Mouse (Mus musculus) heart, embryonic 15.5 days (tissue): Measurements from ENCODE around the gene Foxe3. TPM values are rescaled to one million over a fixed set of nuclear protein-coding genes. Genes with fewer than 3 reads are reported as not detected.
A peak's percentile ranks its signal among the peaks of the same experiment; 100 is the strongest.

ENCODE experiments used
- ATAC-seq: fragments of 200-750 bp; cut with Nextera tagmentation; replicated peaks from 2 replicates; pipeline ENCODE4 v1.8.0; 2017; ENCODE audit warnings: low read depth, moderate TSS enrichment; ENCODE audit not compliant: insufficient number of reproducible peaks, insufficient read depth, low FRiP score
- H3K27ac ChIP-seq: fragments of 300-500 bp; sonication (generic); 2 replicates; pipeline ENCODE4 v1.5.1; 2015; ENCODE audit warnings: mild to moderate bottlenecking, inconsistent platforms
- H3K27me3 ChIP-seq: fragments of 300-500 bp; sonication (generic); 2 replicates; pipeline ENCODE4 v1.6.1; 2015; ENCODE audit warnings: inconsistent platforms
- H3K36me3 ChIP-seq: fragments of 300-500 bp; sonication (generic); 2 replicates; pipeline ENCODE4 v1.6.1; 2015; ENCODE audit warnings: mild to moderate bottlenecking, inconsistent platforms
- H3K4me1 ChIP-seq: fragments of 300-500 bp; sonication (generic); replicated peaks from 2 replicates; pipeline ENCODE4 v1.6.1; 2015; ENCODE audit warnings: inconsistent platforms
- H3K4me2 ChIP-seq: fragments of 300-500 bp; sonication (generic); 2 replicates; pipeline ENCODE4 v1.6.1; 2015; ENCODE audit warnings: inconsistent platforms, mild to moderate bottlenecking, moderate library complexity
- H3K4me3 ChIP-seq: fragments of 300-500 bp; sonication (generic); 2 replicates; pipeline ENCODE4 v1.5.1; 2015; ENCODE audit warnings: mild to moderate bottlenecking, inconsistent platforms
- H3K9ac ChIP-seq: fragments of 300-500 bp; sonication (generic); 2 replicates; pipeline ENCODE4 v1.6.1; 2015; ENCODE audit warnings: mild to moderate bottlenecking, inconsistent platforms
- H3K9me3 ChIP-seq: fragments of 300-500 bp; sonication (generic); replicated peaks from 2 replicates; pipeline ENCODE4 v1.6.1; 2016; ENCODE audit warnings: inconsistent platforms
- WGBS: fragments of 180-500 bp; shearing (Covaris S2); methylation state at CpG from one replicate; pipeline ENCODE4 v1.1.7; 2015; ENCODE audit warnings: mixed read lengths; 5-methylcytosine and 5-hydroxymethylcytosine counted together
- polyA plus RNA-seq: library from polyadenylated mRNA; unstranded; fragments of >200 nt; fragmentation: Nextera tagmentation; extraction: Ambion mirVana; gene quantifications from 2 replicates; pipeline ENCODE4 v1.2.1, GENCODE M21; 2015

Foxe3 gene
- polyA plus RNA-seq, 1 experiment from 2014 or later: not detected

GRCm38 (mm10) chr4:114916056-114916455 is 9.8 kb downstream of the Foxe3 start:
- H3K4me2 ChIP-seq: no peak overlapping the region
- H3K27ac ChIP-seq: no peak overlapping the region
- H3K36me3 ChIP-seq: no peaks in the 10 kb centered on the region
- no peak overlapping the region for H3K9ac ChIP-seq
- no peak overlapping the region for H3K4me3 ChIP-seq
- H3K4me1 ChIP-seq: 0 out of 2 replicates have a peak, but pooled peaks cover 11% of the 10 kb centered on the region
- H3K27me3 ChIP-seq: peaks cover 77% of the 10 kb centered on the region
- H3K9me3 ChIP-seq: no peaks in the 10 kb centered on the region
- ATAC-seq: no peak
- 45% methylated on average over 4 of the region's 4 CpGs for WGBS

- Histone ChIP-seq H3K4me3 (no peak overlapping the region), H3K36me3 (no peaks in the 10 kb centered on the region), H3K27me3 (peaks cover 87% of the 10 kb centered on the region), H3K4me1 (peaks cover 22% of the 10 kb centered on the region), H3K9ac (no peak overlapping the region), H3K9me3 (no peaks in the 10 kb centered on the region), H3K27ac (no peak overlapping the region), H3K4me2 (no peak overlapping the region)
- no peak for ATAC-seq
- WGBS: 3% methylated on average over 13 of the region's 13 CpGs
These were observed 12.2 kb downstream of the Foxe3 start for GRCm38 (mm10) chr4:114913594-114913962.

GRCm38 (mm10) chr4:114912705-114913593 is 12.9 kb downstream of the Foxe3 start:
- no peak overlapping the region for H3K27ac ChIP-seq
- peaks cover 28% of the 10 kb centered on the region for H3K4me1 ChIP-seq
- no peak overlapping the region for H3K4me2 ChIP-seq
- no peak for ATAC-seq
- H3K27me3 ChIP-seq: peaks cover 93% of the 10 kb centered on the region
- H3K9ac ChIP-seq: no peak overlapping the region
- no peaks in the 10 kb centered on the region for H3K9me3 ChIP-seq
- no peak overlapping the region for H3K4me3 ChIP-seq
- H3K36me3 ChIP-seq: no peaks in the 10 kb centered on the region
- WGBS: 8% methylated on average over 35 of the region's 35 CpGs

- Histone ChIP-seq H3K4me3 (peak overlapping the region; percentile 64), H3K9ac (peak overlapping the region; percentile 54; the same call in 1 of the 2 replicates), H3K36me3 (no peaks in the 10 kb centered on the region), H3K27me3 (peaks cover 99% of the 10 kb centered on the region), H3K9me3 (no peaks in the 10 kb centered on the region), H3K4me1 (peaks cover 41% of the 10 kb centered on the region), H3K4me2 (peak overlapping the region; percentile 96), H3K27ac (no peak overlapping the region)
- ATAC-seq: no peak
- 4% methylated on average over 20 of the region's 20 CpGs for WGBS
These were observed 16.0 kb downstream of the Foxe3 start for GRCm38 (mm10) chr4:114909602-114910484.

- H3K9ac ChIP-seq: peak within 1 kb of the TSS; percentile 54
- peaks cover 99% of the 10 kb centered on the region for H3K27me3 ChIP-seq
- no peaks in the 10 kb centered on the region for H3K36me3 ChIP-seq
- H3K9me3 ChIP-seq: no peaks in the 10 kb centered on the region
- WGBS: under 1% methylated on average over 58 of the region's 64 CpGs
- peaks cover 41% of the 10 kb centered on the region for H3K4me1 ChIP-seq
- 0 out of 2 replicates have a peak within 1 kb of the TSS, but pooled peaks have one; percentile 25 for H3K27ac ChIP-seq
- H3K4me3 ChIP-seq: peak within 1 kb of the TSS; percentile 64
- H3K4me2 ChIP-seq: peak within 1 kb of the TSS; percentile 96
- ATAC-seq: peak; percentile 89
These were observed 16.8 kb downstream of the Foxe3 start, which contains the start of gene Foxd2 for GRCm38 (mm10) chr4:114908829-114909601. Gene Foxd2 (minus strand): TSS chr4:114908873.

- peak; percentile 44 for ATAC-seq
- Histone ChIP-seq H3K36me3 (no peaks in the 10 kb centered on the region), H3K27me3 (peaks cover 99% of the 10 kb centered on the region), H3K27ac (no peak overlapping the region), H3K9me3 (no peaks in the 10 kb centered on the region), H3K4me2 (peak overlapping the region; percentile 96), H3K4me3 (peak overlapping the region; percentile 64), H3K4me1 (peaks cover 33% of the 10 kb centered on the region), H3K9ac (peak overlapping the region; percentile 54)
- WGBS: under 1% methylated on average over 101 of the region's 103 CpGs
These were observed 17.6 kb downstream of the Foxe3 start for GRCm38 (mm10) chr4:114907951-114908828.

- no peak for ATAC-seq
- Histone ChIP-seq H3K27me3 (peaks cover 99% of the 10 kb centered on the region), H3K27ac (no peak overlapping the region), H3K4me3 (peak overlapping the region; percentile 64), H3K4me1 (peaks cover 33% of the 10 kb centered on the region), H3K36me3 (no peaks in the 10 kb centered on the region), H3K9me3 (no peaks in the 10 kb centered on the region), H3K4me2 (peak overlapping the region; percentile 96), H3K9ac (no peak overlapping the region)
- 3% methylated on average over 74 of the region's 74 CpGs for WGBS
These were observed 18.5 kb downstream of the Foxe3 start for GRCm38 (mm10) chr4:114907056-114907917.

- no peak overlapping the region for H3K27ac ChIP-seq
- H3K9me3 ChIP-seq: no peaks in the 10 kb centered on the region
- no peak overlapping the region for H3K4me3 ChIP-seq
- 28% methylated on average over 10 of the region's 10 CpGs for WGBS
- no peak overlapping the region for H3K4me2 ChIP-seq
- no peak for ATAC-seq
- no peak overlapping the region for H3K9ac ChIP-seq
- no peaks in the 10 kb centered on the region for H3K36me3 ChIP-seq
- H3K4me1 ChIP-seq: peaks cover 37% of the 10 kb centered on the region
- H3K27me3 ChIP-seq: peaks cover 99% of the 10 kb centered on the region
These were observed 19.7 kb downstream of the Foxe3 start for GRCm38 (mm10) chr4:114905969-114906680.

- H3K4me1 ChIP-seq: peaks cover 37% of the 10 kb centered on the region
- WGBS: 64% methylated on average over 3 of the region's 3 CpGs
These were observed 20.3 kb downstream of the Foxe3 start for GRCm38 (mm10) chr4:114905501-114905900.

More at GRCm38 (mm10) chr4:114905501-114905900, 20.3 kb downstream of the Foxe3 start:
- no peak overlapping the region for H3K4me2 ChIP-seq
- H3K4me3 ChIP-seq: no peak overlapping the region
- no peaks in the 10 kb centered on the region for H3K9me3 ChIP-seq
- H3K9ac ChIP-seq: no peak overlapping the region
- no peak overlapping the region for H3K27ac ChIP-seq
- ATAC-seq: no peak
- no peaks in the 10 kb centered on the region for H3K36me3 ChIP-seq
- peaks cover 99% of the 10 kb centered on the region for H3K27me3 ChIP-seq
